Mouse (Mus musculus): ENCODE results near the gene Fam120a.

- TF ChIP-seq FLI1 (IDR thresholded peaks at IDR 0.05; ENCODE audit: low read length), result no peak
- no peak for TF ChIP-seq GATA1 (IDR thresholded peaks at IDR 0.05; ENCODE audit: borderline replicate concordance, low read length)
These were observed 95.8 kb downstream of the Fam120a start for GRCm38 (mm10) chr13:48871887-48872606.

Measured in megakaryocyte, embryonic 14.5 days (primary cell).